Mouse (Mus musculus): ENCODE results near the gene Armc10.

Armc10 gene

GRCm38 (mm10) chr5:21658038-21658437 lies 12.4 kb downstream of the Armc10 start:
- ChIA-PET POLR2A (interaction anchor here in 2 of 4 experiments (0.6 to 1.6 kb wide), 5 partner anchors 9 to 15 kb away, joined by 3 to 5 read pairs (median 4); partner anchors contain the start of gene Armc10 (in 1 of the 2)), CTCF (interaction anchor here in 3 of 4 experiments (0.8 to 1.7 kb wide), 4 partner anchors 9 to 77 kb away, joined by 3 to 7 read pairs (median 4); no protein-coding TSS in a partner anchor)

GRCm38 (mm10) chr5:21658623-21659395 lies 13.2 kb downstream of the Armc10 start:
- POLR2A ChIA-PET: interaction anchor here in 2 of 4 experiments (0.6 to 1.6 kb wide), 5 partner anchors 9 to 14 kb away, joined by 3 to 5 read pairs (median 4); partner anchors contain the start of genes Armc10 (in 2 of the 2) and Fbxl13 (in 1 of the 2)
- CTCF ChIA-PET: interaction anchor here in 2 of 4 experiments (0.6 to 1.7 kb wide), 4 partner anchors 8 to 207 kb away, joined by 4 to 7 read pairs (median 6); partner anchors contain the start of gene Slc26a5 (in 1 of the 2)

- POLR2A ChIA-PET: interaction anchor here in 1 of 4 experiments (1.7 kb wide), 1 partner anchor 14 kb away, joined by 5 read pairs; no protein-coding TSS in a partner anchor
These were observed 15.2 kb downstream of the Armc10 start for GRCm38 (mm10) chr5:21660850-21661249.

GRCm38 (mm10) chr5:21663081-21663480 lies 17.5 kb downstream of the Armc10 start:
- POLR2A ChIA-PET: interaction anchor here in 1 of 4 experiments (0.9 to 2.8 kb wide), 3 partner anchors 12 to 76 kb away, joined by 3 to 13 read pairs (median 3); partner anchors contain the start of gene Napepld
- CTCF ChIA-PET: no interaction called here

More at GRCm38 (mm10) chr5:21660850-21661249, 15.2 kb downstream of the Armc10 start:
- CTCF ChIA-PET: no interaction called here

GRCm38 (mm10) chr5:21667191-21668137 lies 21.9 kb downstream of the Armc10 start:
- ChIA-PET CTCF (interaction anchor here (0.6 to 1.6 kb wide), 8 partner anchors 8 to 68 kb away, joined by 3 to 6 read pairs (median 3); partner anchors contain the start of genes Armc10 (in 1 of the 4) and Fbxl13 (in 1 of the 4)), POLR2A (interaction anchor here in 3 of 4 experiments (0.9 to 2.4 kb wide), 20 partner anchors 8 to 68 kb away, joined by 3 to 13 read pairs (median 6); partner anchors contain the start of genes Armc10 (in 2 of the 3), Fbxl13 (in 2 of the 3) and Napepld (in 2 of the 3))

GRCm38 (mm10) chr5:21669307-21669706 lies 23.7 kb downstream of the Armc10 start:
- POLR2A ChIA-PET: interaction anchor here in 1 of 4 experiments (1.3 to 2.4 kb wide), 2 partner anchors 12 to 24 kb away, joined by 3 to 8 read pairs; partner anchors contain the start of genes Armc10 and Fbxl13
- CTCF ChIA-PET: no interaction called here

- CTCF ChIA-PET: interaction anchor here in 3 of 4 experiments (0.6 to 1.1 kb wide), 4 partner anchors 18 to 305 kb away, joined by 4 to 10 read pairs (median 8); no protein-coding TSS in a partner anchor
These were observed 27.4 kb downstream of the Armc10 start for GRCm38 (mm10) chr5:21672812-21673635.

GRCm38 (mm10) chr5:21673742-21674141 lies 28.1 kb downstream of the Armc10 start:
- POLR2A ChIA-PET: interaction anchor here (0.5 to 7.3 kb wide), 33 partner anchors 8 to 1760 kb away, joined by 3 to 69 read pairs (median 5); partner anchors contain the start of genes Armc10 (in 3 of the 4), Fbxl13 (in 3 of the 4), Napepld (in 3 of the 4) and Kmt2e (in 1 of the 4)
- CTCF ChIA-PET: interaction anchor here in 3 of 4 experiments (0.5 to 1.1 kb wide), 6 partner anchors 17 to 705 kb away, joined by 3 to 10 read pairs (median 6); no protein-coding TSS in a partner anchor

More at GRCm38 (mm10) chr5:21672812-21673635, 27.4 kb downstream of the Armc10 start:
- POLR2A ChIA-PET: interaction anchor here (0.5 to 7.3 kb wide), 38 partner anchors 8 to 787 kb away, joined by 3 to 69 read pairs (median 5); partner anchors contain the start of genes Armc10 (in 3 of the 4), Fbxl13 (in 3 of the 4), Napepld (in 3 of the 4) and Dnajc2 (in 1 of the 4)

GRCm38 (mm10) chr5:21675019-21675418 lies 29.4 kb downstream of the Armc10 start:
- ChIA-PET POLR2A (interaction anchor here (0.7 to 7.3 kb wide), 21 partner anchors 8 to 1759 kb away, joined by 3 to 69 read pairs (median 6); partner anchors contain the start of genes Napepld (in 3 of the 4), Armc10 (in 2 of the 4), Fbxl13 (in 2 of the 4) and Kmt2e (in 1 of the 4)), CTCF (interaction anchor here (0.6 to 1.3 kb wide), 7 partner anchors 8 to 89 kb away, joined by 3 to 5 read pairs (median 3); partner anchors contain the start of gene Napepld (in 1 of the 4))

GRCm38 (mm10) chr5:21675494-21675893 lies 29.9 kb downstream of the Armc10 start:
- ChIA-PET POLR2A (interaction anchor here (0.5 to 7.3 kb wide), 31 partner anchors 8 to 724 kb away, joined by 3 to 69 read pairs (median 5); partner anchors contain the start of genes Napepld (in 3 of the 4), Armc10 (in 2 of the 4) and Fbxl13 (in 2 of the 4)), CTCF (interaction anchor here (0.6 to 1.3 kb wide), 8 partner anchors 8 to 89 kb away, joined by 3 to 5 read pairs (median 3); partner anchors contain the start of gene Napepld (in 1 of the 4))

GRCm38 (mm10) chr5:21677939-21678338 lies 32.3 kb downstream of the Armc10 start:
- POLR2A ChIA-PET: interaction anchor here (0.6 to 7.3 kb wide), 21 partner anchors 9 to 1130 kb away, joined by 3 to 69 read pairs (median 5); partner anchors contain the start of genes Napepld (in 3 of the 4), Armc10 (in 2 of the 4) and Fbxl13 (in 1 of the 4)
- CTCF ChIA-PET: interaction anchor here in 3 of 4 experiments (0.9 to 2.5 kb wide), 10 partner anchors 11 to 59 kb away, joined by 3 to 8 read pairs (median 4); partner anchors contain the start of genes Napepld (in 2 of the 3), Armc10 (in 1 of the 3), Fbxl13 (in 1 of the 3) and Pmpcb (in 1 of the 3)

GRCm38 (mm10) chr5:21678363-21678762 lies 32.8 kb downstream of the Armc10 start:
- CTCF ChIA-PET: interaction anchor here in 3 of 4 experiments (0.9 to 2.5 kb wide), 9 partner anchors 10 to 58 kb away, joined by 3 to 8 read pairs (median 4); partner anchors contain the start of genes Napepld (in 2 of the 3), Armc10 (in 1 of the 3), Fbxl13 (in 1 of the 3) and Pmpcb (in 1 of the 3)
- POLR2A ChIA-PET: interaction anchor here (0.5 to 7.3 kb wide), 22 partner anchors 9 to 1129 kb away, joined by 3 to 69 read pairs (median 4); partner anchors contain the start of genes Napepld (in 3 of the 4), Armc10 (in 2 of the 4) and Fbxl13 (in 1 of the 4)

GRCm38 (mm10) chr5:21680029-21680428 lies 34.4 kb downstream of the Armc10 start:
- ChIA-PET CTCF (no interaction called here), POLR2A (interaction anchor here in 1 of 4 experiments (1.1 kb wide), 1 partner anchor 22 kb away, joined by 5 read pairs; the partner anchor contains the start of gene Napepld)

- POLR2A ChIA-PET: interaction anchor here in 3 of 4 experiments (0.7 to 1.3 kb wide), 7 partner anchors 8 to 104 kb away, joined by 3 to 5 read pairs (median 4); partner anchors contain the start of genes Napepld (in 3 of the 3), Dnajc2 (in 1 of the 3) and Psmc2 (in 1 of the 3)
- CTCF ChIA-PET: no interaction called here
These were observed 35.3 kb downstream of the Armc10 start for GRCm38 (mm10) chr5:21680940-21681339.

GRCm38 (mm10) chr5:21683811-21684210 lies 38.2 kb downstream of the Armc10 start:
- POLR2A ChIA-PET: interaction anchor here in 3 of 4 experiments (0.5 to 3.8 kb wide), 40 partner anchors 8 to 1844 kb away, joined by 3 to 45 read pairs (median 4); partner anchors contain the start of genes Armc10 (in 3 of the 3), Fbxl13 (in 3 of the 3) and Napepld (in 3 of the 3)
- CTCF ChIA-PET: interaction anchor here in 2 of 4 experiments (0.7 to 1.2 kb wide), 2 partner anchors 8 to 51 kb away, joined by 3 to 4 read pairs; no protein-coding TSS in a partner anchor

Data from embryonic stem cell, embryonic (primary cell).